Mouse (Mus musculus) midbrain, embryonic 13.5 days (tissue): Measurements from ENCODE around the gene Tcap. TPM values are rescaled to one million over a fixed set of nuclear protein-coding genes. Genes with fewer than 3 reads are reported as not detected.

ENCODE experiments used
- ATAC-seq: fragments of 200-750 bp; cut with Nextera tagmentation; 2 replicates; pipeline ENCODE4 v1.8.0; 2017; ENCODE audit warnings: mild to moderate bottlenecking, moderate TSS enrichment, moderate library complexity
- H3K27ac ChIP-seq: fragments of 300-500 bp; sonication (generic); 2 replicates; pipeline ENCODE4 v1.5.1; 2015; ENCODE audit warnings: inconsistent platforms, mild to moderate bottlenecking, moderate library complexity
- H3K27me3 ChIP-seq: fragments of 300-500 bp; sonication (generic); 2 replicates; pipeline ENCODE4 v1.6.1; 2015; ENCODE audit warnings: mild to moderate bottlenecking, inconsistent platforms
- H3K36me3 ChIP-seq: fragments of 300-500 bp; sonication (generic); 2 replicates; pipeline ENCODE4 v1.6.1; 2015; ENCODE audit warnings: mild to moderate bottlenecking, inconsistent platforms
- H3K4me1 ChIP-seq: fragments of 300-500 bp; sonication (generic); replicated peaks from 2 replicates; pipeline ENCODE4 v1.6.1; 2015; ENCODE audit warnings: inconsistent platforms
- H3K4me2 ChIP-seq: fragments of 300-500 bp; sonication (generic); replicated peaks from 2 replicates; pipeline ENCODE4 v1.6.1; 2015; ENCODE audit warnings: moderate library complexity, mild to moderate bottlenecking, inconsistent platforms
- H3K4me3 ChIP-seq: fragments of 300-500 bp; sonication (generic); replicated peaks from 2 replicates; pipeline ENCODE4 v1.5.1; 2015; ENCODE audit warnings: mild to moderate bottlenecking, inconsistent platforms
- H3K9ac ChIP-seq: fragments of 300-500 bp; sonication (generic); replicated peaks from 2 replicates; pipeline ENCODE4 v1.6.1; 2015; ENCODE audit warnings: mild to moderate bottlenecking, inconsistent platforms
- H3K9me3 ChIP-seq: fragments of 300-500 bp; sonication (generic); 2 replicates; pipeline ENCODE4 v1.6.1; 2016; ENCODE audit warnings: mild to moderate bottlenecking, inconsistent platforms
- WGBS: fragments of 180-500 bp; shearing (Covaris S2); methylation state at CpG from one replicate; pipeline ENCODE4 v1.1.7; 2015; 5-methylcytosine and 5-hydroxymethylcytosine counted together
- polyA plus RNA-seq: library from polyadenylated mRNA; unstranded; fragments of >200 nt; fragmentation: Nextera tagmentation; extraction: Ambion mirVana; gene quantifications from 2 replicates; pipeline ENCODE4 v1.2.1, GENCODE M21; 2015

Tcap gene
- polyA plus RNA-seq, 1 experiment from 2014 or later = 0.23 TPM

- Histone ChIP-seq H3K4me2 (peak within 1 kb of the TSS; percentile 19; the same call in 1 of the 2 replicates), H3K4me1 (peaks cover 9% of the 10 kb centered on the region; the same call in 1 of the 2 replicates), H3K9ac (0 out of 2 replicates have a peak within 1 kb of the TSS, but pooled peaks have one; percentile 19), H3K36me3 (peaks cover 5% of the 10 kb centered on the region), H3K27me3 (peaks cover 66% of the 10 kb centered on the region), H3K9me3 (no peaks in the 10 kb centered on the region), H3K4me3 (no peak within 1 kb of the TSS), H3K27ac (no peak within 1 kb of the TSS)
- WGBS = 53% methylated on average over 25 of the region's 25 CpGs
- ATAC-seq = no peak
These were observed 2.3 kb downstream of the Tcap start, which contains the start of gene Pnmt for GRCm38 (mm10) chr11:98385638-98386585. Pnmt (plus strand) TSS chr11:98386450.

- no peak overlapping the region for H3K4me3 ChIP-seq
- H3K27ac ChIP-seq = no peak overlapping the region
- peaks cover 9% of the 10 kb centered on the region; the same call in 1 of the 2 replicates for H3K4me1 ChIP-seq
- no peaks in the 10 kb centered on the region for H3K9me3 ChIP-seq
- 0 out of 2 replicates have a peak, but pooled peaks cover 1% of the 10 kb centered on the region for H3K36me3 ChIP-seq
- peak overlapping the region; percentile 19; the same call in 1 of the 2 replicates for H3K4me2 ChIP-seq
- 22% methylated on average over 24 of the region's 24 CpGs for WGBS
- H3K27me3 ChIP-seq = peaks cover 72% of the 10 kb centered on the region
- ATAC-seq = no peak
- H3K9ac ChIP-seq = 0 out of 2 replicates have a peak overlapping the region, but pooled peaks have one; percentile 19
These were observed 3.0 kb downstream of the Tcap start for GRCm38 (mm10) chr11:98386596-98386995.

- peaks cover 77% of the 10 kb centered on the region for H3K27me3 ChIP-seq
- H3K4me2 ChIP-seq = no peak overlapping the region
- H3K4me3 ChIP-seq = no peak overlapping the region
- no peaks in the 10 kb centered on the region for H3K36me3 ChIP-seq
- 61% methylated on average over 14 of the region's 14 CpGs for WGBS
- H3K4me1 ChIP-seq = peaks cover 9% of the 10 kb centered on the region; the same call in 1 of the 2 replicates
- H3K9me3 ChIP-seq = no peaks in the 10 kb centered on the region
- no peak overlapping the region for H3K27ac ChIP-seq
- no peak for ATAC-seq
- no peak overlapping the region for H3K9ac ChIP-seq
These were observed 3.5 kb downstream of the Tcap start for GRCm38 (mm10) chr11:98387056-98387577.

GRCm38 (mm10) chr11:98388282-98388681 lies 4.7 kb downstream of the Tcap start:
- 77% methylated on average over 10 of the region's 10 CpGs for WGBS
- H3K27me3 ChIP-seq = peaks cover 85% of the 10 kb centered on the region
- no peak for ATAC-seq
- no peak overlapping the region for H3K9ac ChIP-seq
- H3K9me3 ChIP-seq = no peaks in the 10 kb centered on the region
- H3K4me2 ChIP-seq = no peak overlapping the region
- no peak overlapping the region for H3K27ac ChIP-seq
- no peak overlapping the region for H3K4me3 ChIP-seq
- H3K36me3 ChIP-seq = no peaks in the 10 kb centered on the region
- H3K4me1 ChIP-seq = peaks cover 11% of the 10 kb centered on the region

GRCm38 (mm10) chr11:98389221-98389780 lies 5.7 kb downstream of the Tcap start:
- WGBS = 26% methylated on average over 9 of the region's 9 CpGs
- peaks cover 21% of the 10 kb centered on the region for H3K4me1 ChIP-seq
- H3K36me3 ChIP-seq = no peaks in the 10 kb centered on the region
- ATAC-seq = no peak
- no peak overlapping the region for H3K4me2 ChIP-seq
- H3K27me3 ChIP-seq = peaks cover 82% of the 10 kb centered on the region
- H3K4me3 ChIP-seq = no peak overlapping the region
- H3K9me3 ChIP-seq = no peaks in the 10 kb centered on the region
- no peak overlapping the region for H3K9ac ChIP-seq
- no peak overlapping the region for H3K27ac ChIP-seq

GRCm38 (mm10) chr11:98390141-98390540 lies 6.5 kb downstream of the Tcap start:
- WGBS = 86% methylated on average over 10 of the region's 12 CpGs
- ATAC-seq = no peak
- H3K9ac ChIP-seq = no peak overlapping the region
- H3K36me3 ChIP-seq = no peaks in the 10 kb centered on the region
- no peak overlapping the region for H3K27ac ChIP-seq
- no peak overlapping the region for H3K4me2 ChIP-seq
- H3K9me3 ChIP-seq = no peaks in the 10 kb centered on the region
- H3K4me1 ChIP-seq = peaks cover 27% of the 10 kb centered on the region
- H3K4me3 ChIP-seq = no peak overlapping the region
- H3K27me3 ChIP-seq = peaks cover 74% of the 10 kb centered on the region

- 14% methylated on average over 8 of the region's 8 CpGs for WGBS
- peaks cover 23% of the 10 kb centered on the region for H3K4me1 ChIP-seq
These were observed 8.4 kb downstream of the Tcap start for GRCm38 (mm10) chr11:98392034-98392433.

GRCm38 (mm10) chr11:98392645-98393044 lies 9.0 kb downstream of the Tcap start:
- WGBS = 46% methylated on average over 4 of the region's 4 CpGs
- no peak for ATAC-seq
- no peaks in the 10 kb centered on the region for H3K9me3 ChIP-seq
- peaks cover 4% of the 10 kb centered on the region for H3K36me3 ChIP-seq
- no peak overlapping the region for H3K4me2 ChIP-seq
- no peak overlapping the region for H3K4me3 ChIP-seq
- peaks cover 49% of the 10 kb centered on the region for H3K27me3 ChIP-seq
- H3K9ac ChIP-seq = 0 out of 2 replicates have a peak overlapping the region, but pooled peaks have one; percentile 19
- no peak overlapping the region for H3K27ac ChIP-seq
- peaks cover 23% of the 10 kb centered on the region for H3K4me1 ChIP-seq

More at GRCm38 (mm10) chr11:98392034-98392433, 8.4 kb downstream of the Tcap start:
- Histone ChIP-seq H3K4me2 (no peak overlapping the region), H3K9me3 (no peaks in the 10 kb centered on the region), H3K27ac (no peak overlapping the region), H3K36me3 (no peaks in the 10 kb centered on the region), H3K9ac (no peak overlapping the region), H3K27me3 (peaks cover 55% of the 10 kb centered on the region), H3K4me3 (no peak overlapping the region)
- ATAC-seq = no peak

- 78% methylated on average over 6 of the region's 6 CpGs for WGBS
- Histone ChIP-seq H3K36me3 (peaks cover 7% of the 10 kb centered on the region), H3K4me3 (no peak overlapping the region), H3K4me1 (peaks cover 23% of the 10 kb centered on the region), H3K9ac (peak overlapping the region; percentile 7; the same call in 1 of the 2 replicates), H3K4me2 (no peak overlapping the region), H3K27ac (no peak overlapping the region), H3K9me3 (no peaks in the 10 kb centered on the region), H3K27me3 (peaks cover 43% of the 10 kb centered on the region)
- 0 out of 2 replicates have a peak, but pooled peaks have one; percentile 37 for ATAC-seq
These were observed 9.7 kb downstream of the Tcap start for GRCm38 (mm10) chr11:98393317-98393716.

GRCm38 (mm10) chr11:98394301-98394700 lies 10.7 kb downstream of the Tcap start:
- Histone ChIP-seq H3K36me3 (peaks cover 7% of the 10 kb centered on the region), H3K4me3 (no peak overlapping the region), H3K27me3 (peaks cover 33% of the 10 kb centered on the region; the same call in 1 of the 2 replicates), H3K4me2 (no peak overlapping the region), H3K4me1 (peaks cover 18% of the 10 kb centered on the region), H3K9me3 (no peaks in the 10 kb centered on the region), H3K27ac (no peak overlapping the region), H3K9ac (no peak overlapping the region; the same call in 1 of the 2 replicates)
- ATAC-seq = no peak
- WGBS = 56% methylated on average over 6 of the region's 6 CpGs

- Histone ChIP-seq H3K4me1 (peaks cover 25% of the 10 kb centered on the region), H3K36me3 (peaks cover 7% of the 10 kb centered on the region), H3K4me2 (no peak overlapping the region), H3K4me3 (no peak overlapping the region), H3K27me3 (peaks cover 28% of the 10 kb centered on the region; the same call in 1 of the 2 replicates), H3K27ac (no peak overlapping the region), H3K9ac (no peak overlapping the region), H3K9me3 (no peaks in the 10 kb centered on the region)
- no peak for ATAC-seq
- WGBS = 66% methylated on average over 4 of the region's 4 CpGs
These were observed 11.4 kb downstream of the Tcap start for GRCm38 (mm10) chr11:98395041-98395440.
